Mouse (Mus musculus): Measurements from ENCODE around the gene Gpr63.

DNA sequence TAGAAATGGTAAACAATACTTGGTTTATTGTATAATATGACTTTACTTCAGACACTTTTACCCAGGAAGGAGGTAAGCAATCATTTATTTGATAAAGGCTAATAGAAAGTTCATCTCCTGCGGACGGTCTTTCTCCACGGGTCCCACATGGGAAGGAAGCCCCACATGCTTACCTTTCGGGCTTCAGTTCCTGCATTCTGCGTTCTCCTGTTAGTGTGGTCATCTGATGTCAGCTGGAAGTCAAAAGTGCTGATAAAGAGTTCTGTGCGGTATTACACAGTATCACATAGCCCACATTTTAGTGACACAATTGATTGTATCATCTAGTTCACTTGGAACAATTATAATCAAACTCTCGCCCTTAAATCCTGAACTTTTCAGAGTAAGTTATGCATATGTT, 1.0 kb downstream of the Gpr63 start:
- TF ChIP-seq POLR2A (IDR thresholded peaks at IDR 0.05; ENCODE audit: low read depth, low read length): no peak
- TF ChIP-seq KAT2A (IDR thresholded peaks at IDR 0.05; ENCODE audit: insufficient replicate concordance, low read length): no peak

All from CH12.LX (cell line).